Mouse (Mus musculus): Measurements from ENCODE around the gene Spag16.

The Spag16 gene

GRCm38 (mm10) chr1:70082208-70082878 lies 255.6 kb downstream of the Spag16 start:
- no peak for DNase-seq (ENCODE audit: low spot score in 2 of 2)

- no peak for DNase-seq (ENCODE audit: low spot score in 2 of 2)
Observed at GRCm38 (mm10) chr1:70104683-70105082, 277.9 kb downstream of the Spag16 start.

- DNase-seq (ENCODE audit: low spot score in 2 of 2): no peak
Observed at GRCm38 (mm10) chr1:70116212-70116982, 289.6 kb downstream of the Spag16 start.

GRCm38 (mm10) chr1:70128035-70128434 lies 301.3 kb downstream of the Spag16 start:
- DNase-seq (ENCODE audit: low spot score in 2 of 2): peak in 1 of 2 experiments; percentile 28

GRCm38 (mm10) chr1:70135547-70135946 lies 308.8 kb downstream of the Spag16 start:
- DNase-seq (ENCODE audit: low spot score in 2 of 2): no peak

- no peak for DNase-seq (ENCODE audit: low spot score in 2 of 2)
Observed at GRCm38 (mm10) chr1:70165343-70166158, 338.8 kb downstream of the Spag16 start.

GRCm38 (mm10) chr1:70180123-70180741 lies 353.5 kb downstream of the Spag16 start:
- no peak for DNase-seq (ENCODE audit: low spot score in 2 of 2)

GRCm38 (mm10) chr1:70264815-70265214 lies 438.0 kb downstream of the Spag16 start:
- no peak for DNase-seq (ENCODE audit: low spot score in 2 of 2)

GRCm38 (mm10) chr1:70265920-70266505 lies 439.2 kb downstream of the Spag16 start:
- DNase-seq (ENCODE audit: low spot score in 2 of 2): no peak

GRCm38 (mm10) chr1:70270139-70270538 lies 443.4 kb downstream of the Spag16 start:
- DNase-seq (ENCODE audit: low spot score in 2 of 2): peak in 1 of 2 experiments; percentile 34

GRCm38 (mm10) chr1:70272753-70273152 lies 446.0 kb downstream of the Spag16 start:
- no peak for DNase-seq (ENCODE audit: low spot score in 2 of 2)

GRCm38 (mm10) chr1:70279296-70279695 lies 452.5 kb downstream of the Spag16 start:
- DNase-seq (ENCODE audit: low spot score in 2 of 2): no peak

- DNase-seq (ENCODE audit: low spot score in 2 of 2): no peak
Observed at GRCm38 (mm10) chr1:70283388-70283787, 456.6 kb downstream of the Spag16 start.

- DNase-seq (ENCODE audit: low spot score in 2 of 2): no peak
Observed at GRCm38 (mm10) chr1:70284140-70284539, 457.4 kb downstream of the Spag16 start.

GRCm38 (mm10) chr1:70316128-70316765 lies 489.5 kb downstream of the Spag16 start:
- DNase-seq (ENCODE audit: low spot score in 2 of 2): no peak

GRCm38 (mm10) chr1:70320951-70321350 lies 494.2 kb downstream of the Spag16 start:
- DNase-seq (ENCODE audit: low spot score in 2 of 2): no peak

GRCm38 (mm10) chr1:70346179-70346578 lies 519.4 kb downstream of the Spag16 start:
- DNase-seq (ENCODE audit: low spot score in 2 of 2): no peak

GRCm38 (mm10) chr1:70351371-70351770 lies 524.6 kb downstream of the Spag16 start:
- no peak for DNase-seq (ENCODE audit: low spot score in 2 of 2)

GRCm38 (mm10) chr1:70354014-70354413 lies 527.2 kb downstream of the Spag16 start:
- no peak for DNase-seq (ENCODE audit: low spot score in 2 of 2)

- peak; percentile 35 to 44 for DNase-seq (ENCODE audit: low spot score in 2 of 2)
Observed at GRCm38 (mm10) chr1:70371721-70372120, 545.0 kb downstream of the Spag16 start.

- peak; percentile 43 to 47 for DNase-seq (ENCODE audit: low spot score in 2 of 2)
Observed at GRCm38 (mm10) chr1:70380096-70380495, 553.3 kb downstream of the Spag16 start.
